Mouse (Mus musculus) midbrain, embryonic 13.5 days (tissue): Measurements from ENCODE around the gene Ybx2. TPM values are rescaled to one million over a fixed set of nuclear protein-coding genes. Genes with fewer than 3 reads are reported as not detected.
A peak's percentile ranks its signal among the peaks of the same experiment; 100 is the strongest.

Experiments
- ATAC-seq: fragments of 200-750 bp; cut with Nextera tagmentation; 2 replicates; pipeline ENCODE4 v1.8.0; 2017; ENCODE audit warnings: mild to moderate bottlenecking, moderate TSS enrichment, moderate library complexity
- H3K27ac ChIP-seq: fragments of 300-500 bp; sonication (generic); 2 replicates; pipeline ENCODE4 v1.5.1; 2015; ENCODE audit warnings: inconsistent platforms, mild to moderate bottlenecking, moderate library complexity
- H3K27me3 ChIP-seq: fragments of 300-500 bp; sonication (generic); 2 replicates; pipeline ENCODE4 v1.6.1; 2015; ENCODE audit warnings: mild to moderate bottlenecking, inconsistent platforms
- H3K36me3 ChIP-seq: fragments of 300-500 bp; sonication (generic); 2 replicates; pipeline ENCODE4 v1.6.1; 2015; ENCODE audit warnings: mild to moderate bottlenecking, inconsistent platforms
- H3K4me1 ChIP-seq: fragments of 300-500 bp; sonication (generic); replicated peaks from 2 replicates; pipeline ENCODE4 v1.6.1; 2015; ENCODE audit warnings: inconsistent platforms
- H3K4me2 ChIP-seq: fragments of 300-500 bp; sonication (generic); replicated peaks from 2 replicates; pipeline ENCODE4 v1.6.1; 2015; ENCODE audit warnings: moderate library complexity, mild to moderate bottlenecking, inconsistent platforms
- H3K4me3 ChIP-seq: fragments of 300-500 bp; sonication (generic); replicated peaks from 2 replicates; pipeline ENCODE4 v1.5.1; 2015; ENCODE audit warnings: mild to moderate bottlenecking, inconsistent platforms
- H3K9ac ChIP-seq: fragments of 300-500 bp; sonication (generic); replicated peaks from 2 replicates; pipeline ENCODE4 v1.6.1; 2015; ENCODE audit warnings: mild to moderate bottlenecking, inconsistent platforms
- H3K9me3 ChIP-seq: fragments of 300-500 bp; sonication (generic); 2 replicates; pipeline ENCODE4 v1.6.1; 2016; ENCODE audit warnings: mild to moderate bottlenecking, inconsistent platforms
- WGBS: fragments of 180-500 bp; shearing (Covaris S2); methylation state at CpG from one replicate; pipeline ENCODE4 v1.1.7; 2015; 5-methylcytosine and 5-hydroxymethylcytosine counted together
- polyA plus RNA-seq: library from polyadenylated mRNA; unstranded; fragments of >200 nt; fragmentation: Nextera tagmentation; extraction: Ambion mirVana; gene quantifications from 2 replicates; pipeline ENCODE4 v1.2.1, GENCODE M21; 2015

Ybx2 gene
- polyA plus RNA-seq, 1 experiment from 2014 or later: 4.2 TPM

- WGBS: 96% methylated on average over 11 of the region's 11 CpGs
Observed at GRCm38 (mm10) chr11:69908645-69909044, 27.0 kb upstream of the Ybx2 start.

GRCm38 (mm10) chr11:69909174-69909573 is 26.4 kb upstream of the Ybx2 start:
- no peak for ATAC-seq
- no peak overlapping the region for H3K4me3 ChIP-seq
- no peak overlapping the region for H3K9ac ChIP-seq
- 92% methylated on average over 5 of the region's 5 CpGs for WGBS
- no peak overlapping the region for H3K27ac ChIP-seq
- no peak overlapping the region for H3K4me2 ChIP-seq
- H3K4me1 ChIP-seq: peaks cover 10% of the 10 kb centered on the region
- H3K27me3 ChIP-seq: no peaks in the 10 kb centered on the region
- no peaks in the 10 kb centered on the region for H3K9me3 ChIP-seq
- peaks cover 92% of the 10 kb centered on the region for H3K36me3 ChIP-seq

More at GRCm38 (mm10) chr11:69908645-69909044, 27.0 kb upstream of the Ybx2 start:
- no peak overlapping the region for H3K4me2 ChIP-seq
- H3K27me3 ChIP-seq: no peaks in the 10 kb centered on the region
- H3K4me3 ChIP-seq: no peak overlapping the region
- ATAC-seq: no peak
- H3K9me3 ChIP-seq: no peaks in the 10 kb centered on the region
- H3K4me1 ChIP-seq: peaks cover 10% of the 10 kb centered on the region
- no peak overlapping the region for H3K27ac ChIP-seq
- H3K36me3 ChIP-seq: peaks cover 97% of the 10 kb centered on the region
- H3K9ac ChIP-seq: no peak overlapping the region

- no peak overlapping the region for H3K4me2 ChIP-seq
- H3K4me1 ChIP-seq: peaks cover 20% of the 10 kb centered on the region
- no peak for ATAC-seq
- no peaks in the 10 kb centered on the region for H3K27me3 ChIP-seq
- no peak overlapping the region for H3K27ac ChIP-seq
- no peak overlapping the region for H3K9ac ChIP-seq
- H3K36me3 ChIP-seq: peaks cover 87% of the 10 kb centered on the region
- H3K4me3 ChIP-seq: no peak overlapping the region
- 95% methylated on average over 8 of the region's 8 CpGs for WGBS
- H3K9me3 ChIP-seq: no peaks in the 10 kb centered on the region
Observed at GRCm38 (mm10) chr11:69910177-69910576, 25.4 kb upstream of the Ybx2 start.

- Histone ChIP-seq H3K4me1 (peaks cover 28% of the 10 kb centered on the region), H3K27ac (no peak overlapping the region), H3K27me3 (no peaks in the 10 kb centered on the region), H3K4me3 (no peak overlapping the region), H3K36me3 (peaks cover 87% of the 10 kb centered on the region), H3K9ac (no peak overlapping the region), H3K4me2 (no peak overlapping the region), H3K9me3 (no peaks in the 10 kb centered on the region)
- ATAC-seq: no peak
- 96% methylated on average over 17 of the region's 17 CpGs for WGBS
Observed at GRCm38 (mm10) chr11:69910781-69911560, 24.6 kb upstream of the Ybx2 start.

- WGBS: 97% methylated on average over 6 of the region's 6 CpGs
- no peak for ATAC-seq
- H3K9ac ChIP-seq: no peak overlapping the region
- no peak overlapping the region for H3K27ac ChIP-seq
- H3K4me2 ChIP-seq: no peak overlapping the region
- no peaks in the 10 kb centered on the region for H3K27me3 ChIP-seq
- no peak overlapping the region for H3K4me3 ChIP-seq
- no peaks in the 10 kb centered on the region for H3K9me3 ChIP-seq
- peaks cover 87% of the 10 kb centered on the region for H3K36me3 ChIP-seq
- peaks cover 33% of the 10 kb centered on the region for H3K4me1 ChIP-seq
Observed at GRCm38 (mm10) chr11:69911701-69912100, 23.9 kb upstream of the Ybx2 start.

GRCm38 (mm10) chr11:69912716-69913530 is 22.7 kb upstream of the Ybx2 start:
- 81% methylated on average over 15 of the region's 15 CpGs for WGBS
- no peaks in the 10 kb centered on the region for H3K27me3 ChIP-seq
- peak; percentile 40 for ATAC-seq
- peak overlapping the region; percentile 94 for H3K4me3 ChIP-seq
- H3K27ac ChIP-seq: 0 out of 2 replicates have a peak overlapping the region, but pooled peaks have one; percentile 89
- peak overlapping the region; percentile 42; the same call in 1 of the 2 replicates for H3K9ac ChIP-seq
- peaks cover 87% of the 10 kb centered on the region for H3K36me3 ChIP-seq
- no peaks in the 10 kb centered on the region for H3K9me3 ChIP-seq
- peaks cover 33% of the 10 kb centered on the region for H3K4me1 ChIP-seq
- peak overlapping the region; percentile 100 for H3K4me2 ChIP-seq

- peak within 1 kb of the TSS; percentile 100 for H3K4me2 ChIP-seq
- H3K36me3 ChIP-seq: peaks cover 87% of the 10 kb centered on the region
- H3K9me3 ChIP-seq: no peaks in the 10 kb centered on the region
- H3K4me1 ChIP-seq: peaks cover 37% of the 10 kb centered on the region
- H3K27ac ChIP-seq: peak within 1 kb of the TSS; percentile 89
- peak; percentile 90 for ATAC-seq
- H3K9ac ChIP-seq: peak within 1 kb of the TSS; percentile 94
- 2% methylated on average over 54 of the region's 61 CpGs for WGBS
- H3K27me3 ChIP-seq: no peaks in the 10 kb centered on the region
- H3K4me3 ChIP-seq: peak within 1 kb of the TSS; percentile 94
Observed at GRCm38 (mm10) chr11:69913554-69914371, 21.8 kb upstream of the Ybx2 start, which contains the start of gene Gps2. Gps2 (plus strand) TSS chr11:69913888.

GRCm38 (mm10) chr11:69914372-69914764 is 21.2 kb upstream of the Ybx2 start:
- Histone ChIP-seq H3K27ac (peak overlapping the region; percentile 89), H3K36me3 (peaks cover 85% of the 10 kb centered on the region), H3K27me3 (no peaks in the 10 kb centered on the region), H3K4me1 (peaks cover 43% of the 10 kb centered on the region), H3K9ac (peak overlapping the region; percentile 94), H3K4me3 (peak overlapping the region; percentile 94), H3K9me3 (no peaks in the 10 kb centered on the region), H3K4me2 (peak overlapping the region; percentile 100)
- no peak for ATAC-seq
- 2% methylated on average over 17 of the region's 17 CpGs for WGBS

- H3K4me1 ChIP-seq: peaks cover 50% of the 10 kb centered on the region
- peak overlapping the region; percentile 94 for H3K9ac ChIP-seq
- WGBS: 41% methylated on average over 9 of the region's 9 CpGs
- peak overlapping the region; percentile 100 for H3K4me2 ChIP-seq
- ATAC-seq: no peak
- peak overlapping the region; percentile 94 for H3K4me3 ChIP-seq
- no peak overlapping the region for H3K27ac ChIP-seq
- H3K36me3 ChIP-seq: peaks cover 79% of the 10 kb centered on the region
- no peaks in the 10 kb centered on the region for H3K9me3 ChIP-seq
- H3K27me3 ChIP-seq: no peaks in the 10 kb centered on the region
Observed at GRCm38 (mm10) chr11:69914917-69915430, 20.6 kb upstream of the Ybx2 start.

GRCm38 (mm10) chr11:69915667-69916627 is 19.6 kb upstream of the Ybx2 start:
- peaks cover 53% of the 10 kb centered on the region for H3K4me1 ChIP-seq
- no peak for ATAC-seq
- H3K4me2 ChIP-seq: peak overlapping the region; percentile 100; the same call in 1 of the 2 replicates
- no peaks in the 10 kb centered on the region for H3K9me3 ChIP-seq
- H3K4me3 ChIP-seq: peak overlapping the region; percentile 94
- H3K9ac ChIP-seq: no peak overlapping the region
- H3K36me3 ChIP-seq: peaks cover 70% of the 10 kb centered on the region
- H3K27me3 ChIP-seq: no peaks in the 10 kb centered on the region
- H3K27ac ChIP-seq: no peak overlapping the region
- 76% methylated on average over 5 of the region's 5 CpGs for WGBS
